Mouse (Mus musculus) kidney, embryonic 14.5 days (tissue): ENCODE results near the gene Rom1. TPM values are rescaled to one million over a fixed set of nuclear protein-coding genes. Genes with fewer than 3 reads are reported as not detected.

Experiments used
- ATAC-seq: fragments of 200-750 bp; cut with Nextera tagmentation; 2 replicates; pipeline ENCODE4 v1.8.0; 2017; ENCODE audit warnings: moderate number of reproducible peaks, mild to moderate bottlenecking, moderate TSS enrichment, moderate library complexity; ENCODE audit not compliant: low FRiP score, low TSS enrichment
- H3K27ac ChIP-seq: fragments of 300-500 bp; sonication (generic); 2 replicates; pipeline ENCODE4 v1.5.1; 2014; ENCODE audit warnings: low read depth, mild to moderate bottlenecking, low read length, moderate library complexity, mixed read lengths
- H3K27me3 ChIP-seq: fragments of 300-500 bp; sonication (generic); 2 replicates; pipeline ENCODE4 v1.6.1; 2014; ENCODE audit warnings: mild to moderate bottlenecking, low read length; ENCODE audit not compliant: control insufficient read depth, insufficient read depth
- H3K36me3 ChIP-seq: fragments of 300-500 bp; sonication (generic); 2 replicates; pipeline ENCODE4 v1.6.1; 2014; ENCODE audit warnings: low read length, mixed read lengths; ENCODE audit not compliant: control insufficient read depth, insufficient read depth
- H3K4me1 ChIP-seq: fragments of 300-500 bp; sonication (generic); 2 replicates; pipeline ENCODE4 v1.6.1; 2014; ENCODE audit warnings: low read length, mixed read lengths; ENCODE audit not compliant: control insufficient read depth, insufficient read depth
- H3K4me2 ChIP-seq: fragments of 300-500 bp; sonication (generic); replicated peaks from 2 replicates; pipeline ENCODE4 v1.6.1; 2014; ENCODE audit warnings: low read depth, mild to moderate bottlenecking, low read length
- H3K4me3 ChIP-seq: fragments of 300-500 bp; sonication (generic); 2 replicates; pipeline ENCODE4 v1.5.1; 2014; ENCODE audit warnings: mild to moderate bottlenecking, low read length
- H3K9ac ChIP-seq: fragments of 300-500 bp; sonication (generic); 2 replicates; pipeline ENCODE4 v1.6.1; 2014; ENCODE audit warnings: low read depth, mild to moderate bottlenecking, low read length, moderate library complexity
- H3K9me3 ChIP-seq: fragments of 300-500 bp; sonication (generic); 2 replicates; pipeline ENCODE4 v1.6.1; 2016; ENCODE audit warnings: low read length; ENCODE audit not compliant: control insufficient read depth
- WGBS: fragments of 180-500 bp; shearing (Covaris S2); extraction: QIAGEN DNeasy Blood & Tissue Kit; methylation state at CpG from one replicate; pipeline ENCODE4 v1.1.7; 2014; 5-methylcytosine and 5-hydroxymethylcytosine counted together
- microRNA-seq: library from miRNA; unstranded; fragments of <30 nt; microRNA quantifications from one replicate; pipeline ENCODE4, GENCODE M21; 2016
- polyA plus RNA-seq: library from polyadenylated mRNA; unstranded; fragments of >200 nt; fragmentation: Nextera tagmentation; extraction: Ambion mirVana; gene quantifications from 2 replicates; pipeline ENCODE4 v1.2.1, GENCODE M21; 2014

Rom1 gene
- polyA plus RNA-seq, 1 experiment from 2014 or later, result 1.2 TPM

DNA sequence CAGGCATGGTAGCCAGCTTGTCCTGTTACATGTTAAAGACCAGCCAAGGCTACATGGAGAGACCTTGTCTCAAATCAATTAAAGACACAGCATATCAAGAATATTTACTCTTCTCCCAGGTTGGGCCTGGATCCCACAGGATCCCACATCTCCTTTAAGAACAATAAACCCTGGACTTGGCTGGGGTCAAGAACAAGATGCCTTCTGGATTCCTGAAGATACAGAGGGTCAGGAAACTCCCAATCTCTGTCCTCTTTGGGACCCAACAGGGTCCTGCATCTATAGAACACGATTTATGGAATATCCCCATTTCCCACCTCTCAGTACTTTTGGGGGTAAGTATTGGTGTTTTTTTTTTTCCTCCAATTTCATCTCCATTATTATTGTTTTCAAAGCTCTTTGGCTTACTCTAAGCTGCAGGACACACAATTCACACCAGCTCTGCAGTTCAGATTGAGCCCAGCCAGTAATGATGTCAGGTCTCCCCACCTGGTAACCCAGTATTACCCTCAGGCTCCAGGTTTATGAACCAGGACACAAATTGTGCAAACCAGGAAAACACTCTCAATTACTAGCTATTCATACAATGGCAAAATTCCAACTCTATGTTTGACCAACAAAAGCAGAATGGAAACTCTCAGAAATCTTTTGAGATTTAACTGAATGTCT lies 42.1 kb downstream of the Rom1 start:
- Histone ChIP-seq H3K4me3 (peak overlapping the region; percentile 56), H3K4me2 (peak overlapping the region; percentile 66), H3K27me3 (no peaks in the 10 kb centered on the region), H3K4me1 (peaks cover 10% of the 10 kb centered on the region; the same call in 1 of the 2 replicates), H3K9ac (peak overlapping the region; percentile 86; the same call in 1 of the 2 replicates), H3K27ac (peak overlapping the region; percentile 87; the same call in 1 of the 2 replicates), H3K9me3 (no peaks in the 10 kb centered on the region), H3K36me3 (peaks cover 13% of the 10 kb centered on the region; the same call in 1 of the 2 replicates)
- 68% methylated on average over 1 of the region's 1 CpGs for WGBS
- no peak for ATAC-seq

DNA sequence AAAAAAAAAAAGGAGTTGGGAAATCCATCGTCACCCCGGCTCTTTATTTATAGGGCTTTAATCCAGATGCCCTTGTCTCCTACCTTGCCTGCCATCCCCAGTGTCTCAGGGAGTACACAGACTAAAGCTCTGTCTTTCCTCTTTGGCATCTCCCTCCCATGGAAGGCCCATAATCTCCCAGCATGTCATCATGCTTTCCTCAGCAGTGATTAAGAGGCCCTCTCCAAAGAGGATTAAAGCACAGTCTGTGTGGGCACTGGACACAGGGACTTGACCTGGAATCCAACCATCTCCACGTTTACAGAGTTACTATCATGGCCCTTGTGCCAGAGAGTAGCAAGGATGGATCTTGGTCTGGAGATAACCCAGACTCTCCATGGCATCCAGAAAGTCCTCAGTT lies 45.5 kb downstream of the Rom1 start, which contains the start of the genes Lbhd1 and Gm49403:
Lbhd1 (plus strand) TSS at position 117 of the 400 bp plus-strand sequence.
Gm49403 (plus strand) TSS at position 315 of the 400 bp plus-strand sequence.
- H3K4me1 ChIP-seq, result peaks cover 10% of the 10 kb centered on the region; the same call in 1 of the 2 replicates
- H3K4me2 ChIP-seq, result no peak within 1 kb of the TSS
- no peaks in the 10 kb centered on the region for H3K9me3 ChIP-seq
- H3K27me3 ChIP-seq, result no peaks in the 10 kb centered on the region
- no peak for ATAC-seq
- WGBS, result 84% methylated on average over 3 of the region's 3 CpGs
- no peak within 1 kb of the TSS for H3K4me3 ChIP-seq
- no peak within 1 kb of the TSS for H3K9ac ChIP-seq
- no peak within 1 kb of the TSS for H3K27ac ChIP-seq
- H3K36me3 ChIP-seq, result no peaks in the 10 kb centered on the region

DNA sequence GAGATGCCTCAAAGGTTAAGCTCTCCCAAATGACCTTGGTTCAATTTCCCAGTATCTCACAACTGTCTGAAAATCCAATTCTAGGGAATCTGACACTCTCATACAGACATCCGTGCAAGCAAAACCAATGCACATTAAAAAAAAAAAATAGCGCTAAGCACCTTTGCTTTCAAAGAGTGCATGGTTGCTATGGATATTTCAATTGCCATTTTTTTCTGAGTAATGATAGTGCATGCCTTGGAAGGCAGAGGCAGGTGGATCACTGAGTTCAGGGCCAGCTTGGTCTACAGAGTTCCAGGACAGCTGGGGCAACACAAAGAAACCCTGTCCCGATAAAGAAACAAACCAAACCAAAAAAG lies 48.1 kb downstream of the Rom1 start:
- peak overlapping the region; percentile 85 for H3K9ac ChIP-seq
- no peaks in the 10 kb centered on the region for H3K4me1 ChIP-seq
- no peak; the same call in 1 of the 2 replicates for ATAC-seq
- H3K9me3 ChIP-seq, result no peaks in the 10 kb centered on the region
- peak overlapping the region; percentile 76 for H3K4me2 ChIP-seq
- peaks cover 9% of the 10 kb centered on the region; the same call in 1 of the 2 replicates for H3K36me3 ChIP-seq
- no peak overlapping the region for H3K27ac ChIP-seq
- H3K27me3 ChIP-seq, result no peaks in the 10 kb centered on the region
- 18% methylated on average over 3 of the region's 3 CpGs for WGBS
- peak overlapping the region; percentile 76 for H3K4me3 ChIP-seq

DNA sequence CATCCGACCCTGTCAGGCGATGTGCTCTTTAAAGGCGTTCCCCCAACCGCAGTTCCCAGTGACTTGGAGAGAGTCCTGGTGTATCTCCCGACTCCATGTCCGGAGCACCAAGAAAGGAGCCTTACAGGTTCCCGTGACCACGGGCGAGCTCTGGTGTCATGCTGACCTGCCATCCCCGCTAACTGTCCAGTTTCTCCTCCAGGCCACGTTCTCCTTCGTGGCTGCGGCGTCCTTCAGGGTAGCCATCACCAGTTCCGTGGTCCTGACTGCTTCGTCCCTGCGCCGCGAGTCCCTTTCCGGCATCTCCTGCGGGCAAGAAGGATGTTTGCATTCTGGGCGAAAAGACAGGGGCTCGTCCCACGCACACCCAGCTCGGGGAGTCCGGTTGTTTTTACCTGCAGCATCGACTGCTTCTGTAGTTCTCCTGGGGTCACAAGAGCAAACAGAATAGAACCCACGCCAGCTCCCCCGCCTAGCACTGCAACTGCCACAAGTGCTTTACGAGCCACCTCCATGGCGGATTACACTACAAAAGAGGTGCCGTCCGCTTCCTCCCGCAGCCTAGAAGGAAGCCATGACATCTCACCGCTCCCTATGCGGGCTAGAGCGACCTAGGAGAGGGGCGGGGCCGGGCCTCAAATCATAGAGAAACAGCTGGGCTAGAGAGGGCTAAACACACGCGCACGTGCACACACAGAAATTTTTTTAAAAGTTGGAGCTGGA lies 48.7 kb downstream of the Rom1 start, which contains the start of gene Uqcc3:
Uqcc3 (minus strand) TSS at position 613 of the 723 bp plus-strand sequence.
- H3K9me3 ChIP-seq, result no peaks in the 10 kb centered on the region
- ATAC-seq, result peak; percentile 97
- peak within 1 kb of the TSS; percentile 85 for H3K9ac ChIP-seq
- H3K27me3 ChIP-seq, result no peaks in the 10 kb centered on the region
- under 1% methylated on average over 42 of the region's 42 CpGs for WGBS
- H3K4me1 ChIP-seq, result no peaks in the 10 kb centered on the region
- peaks cover 15% of the 10 kb centered on the region for H3K36me3 ChIP-seq
- H3K4me3 ChIP-seq, result peak within 1 kb of the TSS; percentile 76
- H3K4me2 ChIP-seq, result peak within 1 kb of the TSS; percentile 76
- peak within 1 kb of the TSS; percentile 89 for H3K27ac ChIP-seq

Small RNA genes within 50 kb of the gene (microRNA-seq; reads per million reads assigned to microRNA genes)
- gene Mir5136, result not detected

Other genes with a start within 250 kb of the Rom1 start
- gene Slc3a2, start 206.0 kb downstream of the Rom1 start, polyA plus RNA-seq, result 114 and 123 TPM in 2 replicates
- 82.9 and 97.3 TPM in 2 replicates for gene Wdr74, start 193.5 kb downstream of the Rom1 start, polyA plus RNA-seq
- gene 1700092M07Rik, start 188.6 kb downstream of the Rom1 start, polyA plus RNA-seq, result 0.70 and 2.3 TPM in 2 replicates
- gene Stx5a, start 187.9 kb downstream of the Rom1 start, polyA plus RNA-seq, result 114 and 128 TPM in 2 replicates
- 155 and 198 TPM in 2 replicates for gene Nxf1, start 172.3 kb downstream of the Rom1 start, polyA plus RNA-seq
- 232 and 238 TPM in 2 replicates for gene Tmem223, start 158.4 kb downstream of the Rom1 start, polyA plus RNA-seq
- 80.4 and 91.0 TPM in 2 replicates for gene Tmem179b, start 154.9 kb downstream of the Rom1 start, polyA plus RNA-seq
- gene Taf6l, start 142.9 kb downstream of the Rom1 start, polyA plus RNA-seq, result 21.7 and 22.9 TPM in 2 replicates
- gene Polr2g, start 130.8 kb downstream of the Rom1 start, polyA plus RNA-seq, result 188 and 230 TPM in 2 replicates
- gene Zbtb3, start 126.8 kb downstream of the Rom1 start, polyA plus RNA-seq, result 4.0 and 5.1 TPM in 2 replicates
- 40.0 and 61.0 TPM in 2 replicates for gene Ttc9c, start 110.0 kb downstream of the Rom1 start, polyA plus RNA-seq
- 9.3 and 10.5 TPM in 2 replicates for gene Hnrnpul2, start 109.3 kb downstream of the Rom1 start, polyA plus RNA-seq
- not detected in 2 replicates for gene AC129217.1, start 99.6 kb downstream of the Rom1 start, polyA plus RNA-seq
- gene Bscl2, start 91.9 kb downstream of the Rom1 start, polyA plus RNA-seq, result 40.2 and 42.2 TPM in 2 replicates
- gene Gng3, start 90.2 kb downstream of the Rom1 start, polyA plus RNA-seq, result 3.6 and 3.7 TPM in 2 replicates
- 0.17 and 0.62 TPM in 2 replicates for gene Lrrn4cl, start 78.6 kb downstream of the Rom1 start, polyA plus RNA-seq
- gene Ubxn1, start 57.9 kb downstream of the Rom1 start, polyA plus RNA-seq, result 197 and 222 TPM in 2 replicates
- gene Uqcc3, start 48.4 kb downstream of the Rom1 start, polyA plus RNA-seq, result 63.1 and 70.6 TPM in 2 replicates
- 98.0 and 116 TPM in 2 replicates for gene Lbhd1, start 45.6 kb downstream of the Rom1 start, polyA plus RNA-seq
- gene Gm49403, start 45.4 kb downstream of the Rom1 start, polyA plus RNA-seq, result not detected in 2 replicates
- gene 1810009A15Rik, start 40.5 kb downstream of the Rom1 start, polyA plus RNA-seq, result 112 and 133 TPM in 2 replicates
- gene Gm49416, start 40.4 kb downstream of the Rom1 start, polyA plus RNA-seq, result not detected in 2 replicates
- 27.7 and 38.2 TPM in 2 replicates for gene Ints5, start 36.4 kb downstream of the Rom1 start, polyA plus RNA-seq
- 67.1 and 114 TPM in 2 replicates for gene Ganab, start 31.3 kb downstream of the Rom1 start, polyA plus RNA-seq
- 33.5 and 38.8 TPM in 2 replicates for gene B3gat3, start 9.0 kb downstream of the Rom1 start, polyA plus RNA-seq
- gene Eml3, start 196 bp upstream of the Rom1 start, polyA plus RNA-seq, result 17.6 and 18.7 TPM in 2 replicates
- gene Mta2, start 12.5 kb upstream of the Rom1 start, polyA plus RNA-seq, result 45.3 and 67.2 TPM in 2 replicates
- gene Tut1, start 24.5 kb upstream of the Rom1 start, polyA plus RNA-seq, result 25.1 and 31.7 TPM in 2 replicates
- gene Eef1g, start 37.7 kb upstream of the Rom1 start, polyA plus RNA-seq, result 479 and 516 TPM in 2 replicates
- gene Ahnak, start 59.9 kb upstream of the Rom1 start, polyA plus RNA-seq, result 7.0 and 10.0 TPM in 2 replicates
- not detected in 2 replicates for gene Scgb1a1, start 158.6 kb upstream of the Rom1 start, polyA plus RNA-seq
- 11.9 and 15.1 TPM in 2 replicates for gene Asrgl1, start 206.3 kb upstream of the Rom1 start, polyA plus RNA-seq